Mouse (Mus musculus): ENCODE results near the gene Arhgef6. TPM values are rescaled to one million over a fixed set of nuclear protein-coding genes. Genes with fewer than 3 reads are reported as not detected.

Gene Arhgef6
- polyA plus RNA-seq, 1 experiment: 38.2 TPM

DNA sequence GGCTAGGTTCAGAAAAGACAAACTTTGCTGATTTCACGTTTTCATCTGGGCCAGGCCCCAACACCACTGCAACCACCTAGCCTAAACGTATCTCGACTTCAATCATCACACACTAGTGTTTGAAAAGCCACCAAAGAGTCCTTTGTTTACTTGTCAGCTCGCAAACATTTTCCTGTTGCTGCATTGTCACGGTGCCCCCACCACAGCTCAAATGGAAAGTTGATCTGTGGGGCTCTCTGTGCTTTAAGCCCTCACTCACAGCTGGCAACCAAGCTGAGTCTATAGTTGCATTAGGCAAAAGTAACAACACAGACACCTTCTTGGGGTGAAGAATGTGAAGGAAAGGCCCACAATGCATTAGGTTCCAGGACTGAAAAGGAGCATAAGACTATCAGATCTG lies 122.3 kb downstream of the Arhgef6 start:
- Histone ChIP-seq H3K4me3 (replicated peaks; ENCODE audit: extremely low read depth, low read depth, low read length) (no peak overlapping the region), H3K4me1 (ENCODE audit: control insufficient read depth, insufficient read depth, low read length) (no peaks in the 10 kb centered on the region)
- DNase-seq: no peak
- TF ChIP-seq CTCF (IDR thresholded peaks at IDR 0.05; ENCODE audit: insufficient read depth, low read length): no peak
- TF ChIP-seq POLR2A (IDR thresholded peaks at IDR 0.05; ENCODE audit: borderline replicate concordance, extremely low read depth, low read depth, low read length): no peak
- WGBS: 48% methylated on average over 5 of the region's 5 CpGs

DNA sequence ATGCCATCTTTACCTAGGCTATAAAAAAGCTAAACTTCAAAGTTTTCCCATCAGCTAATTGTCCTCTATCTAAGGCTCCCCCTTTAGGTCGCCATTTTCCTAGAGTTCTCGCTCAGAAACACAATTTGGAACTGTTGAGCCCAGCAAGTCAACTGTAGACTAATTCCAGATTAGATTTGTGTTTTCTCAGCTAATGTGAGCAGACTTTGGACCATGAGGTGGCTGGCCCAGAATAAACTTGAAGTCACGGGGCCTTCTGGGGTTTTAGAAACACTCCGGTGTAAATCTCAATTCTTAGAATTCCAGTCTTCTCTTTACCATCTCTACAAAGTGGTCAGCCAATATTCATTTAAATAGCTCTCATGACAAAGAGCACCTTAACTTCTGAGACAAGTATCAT lies 123.0 kb downstream of the Arhgef6 start:
- 88% methylated on average over 4 of the region's 4 CpGs for WGBS
- no peak for TF ChIP-seq CTCF (IDR thresholded peaks at IDR 0.05; ENCODE audit: insufficient read depth, low read length)
- TF ChIP-seq POLR2A (IDR thresholded peaks at IDR 0.05; ENCODE audit: borderline replicate concordance, extremely low read depth, low read depth, low read length): no peak
- Histone ChIP-seq H3K4me3 (replicated peaks; ENCODE audit: extremely low read depth, low read depth, low read length) (no peak overlapping the region), H3K4me1 (ENCODE audit: control insufficient read depth, insufficient read depth, low read length) (no peaks in the 10 kb centered on the region)
- no peak for DNase-seq

DNA sequence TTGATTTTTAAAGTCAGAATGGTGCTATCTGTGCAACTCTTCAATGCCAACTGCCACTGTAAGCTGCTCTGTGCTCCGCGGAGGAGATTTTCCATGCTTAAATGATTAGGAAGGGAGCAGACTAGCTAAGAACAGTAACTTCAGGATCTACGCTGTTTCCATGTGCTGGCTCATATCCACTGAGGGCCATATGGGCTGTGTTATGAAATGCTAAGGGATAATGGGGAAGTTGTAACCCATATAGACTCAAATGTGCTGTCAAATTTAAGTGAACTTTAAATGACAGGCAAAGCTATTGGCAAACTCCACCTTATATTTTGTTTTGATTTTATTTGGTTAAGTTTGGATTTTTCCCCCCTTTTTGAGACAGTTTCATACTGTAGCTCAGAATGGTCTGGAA lies 125.7 kb downstream of the Arhgef6 start:
- no peaks in the 10 kb centered on the region for H3K4me1 ChIP-seq (ENCODE audit: control insufficient read depth, insufficient read depth, low read length)
- TF ChIP-seq CTCF (IDR thresholded peaks at IDR 0.05; ENCODE audit: insufficient read depth, low read length): no peak
- TF ChIP-seq POLR2A (IDR thresholded peaks at IDR 0.05; ENCODE audit: borderline replicate concordance, extremely low read depth, low read depth, low read length): no peak
- 87% methylated on average over 3 of the region's 3 CpGs for WGBS
- no peak for DNase-seq
- H3K4me3 ChIP-seq (replicated peaks; ENCODE audit: extremely low read depth, low read depth, low read length): no peak overlapping the region

GRCm38 (mm10) chrX:57211876-57212275 lies 126.7 kb downstream of the Arhgef6 start, which contains the start of gene Cd40lg:
Gene Cd40lg (plus strand): TSS chrX:57212143.
- no peak for DNase-seq
- 88% methylated on average over 9 of the region's 9 CpGs for WGBS
- Histone ChIP-seq H3K4me1 (ENCODE audit: control insufficient read depth, insufficient read depth, low read length) (no peaks in the 10 kb centered on the region), H3K4me3 (replicated peaks; ENCODE audit: extremely low read depth, low read depth, low read length) (no peak within 1 kb of the TSS)
- TF ChIP-seq POLR2A (IDR thresholded peaks at IDR 0.05; ENCODE audit: borderline replicate concordance, extremely low read depth, low read depth, low read length) (no peak), CTCF (IDR thresholded peaks at IDR 0.05; ENCODE audit: insufficient read depth, low read length) (no peak)

GRCm38 (mm10) chrX:57210591-57210990 lies 127.9 kb downstream of the Arhgef6 start:
- no peak overlapping the region for H3K4me3 ChIP-seq (replicated peaks; ENCODE audit: extremely low read depth, low read depth, low read length)
- no peaks in the 10 kb centered on the region for H3K4me1 ChIP-seq (ENCODE audit: control insufficient read depth, insufficient read depth, low read length)
- 54% methylated on average over 1 of the region's 1 CpGs for WGBS
- DNase-seq: no peak
- no peak for TF ChIP-seq CTCF (IDR thresholded peaks at IDR 0.05; ENCODE audit: insufficient read depth, low read length)
- TF ChIP-seq POLR2A (IDR thresholded peaks at IDR 0.05; ENCODE audit: borderline replicate concordance, extremely low read depth, low read depth, low read length): no peak

DNA sequence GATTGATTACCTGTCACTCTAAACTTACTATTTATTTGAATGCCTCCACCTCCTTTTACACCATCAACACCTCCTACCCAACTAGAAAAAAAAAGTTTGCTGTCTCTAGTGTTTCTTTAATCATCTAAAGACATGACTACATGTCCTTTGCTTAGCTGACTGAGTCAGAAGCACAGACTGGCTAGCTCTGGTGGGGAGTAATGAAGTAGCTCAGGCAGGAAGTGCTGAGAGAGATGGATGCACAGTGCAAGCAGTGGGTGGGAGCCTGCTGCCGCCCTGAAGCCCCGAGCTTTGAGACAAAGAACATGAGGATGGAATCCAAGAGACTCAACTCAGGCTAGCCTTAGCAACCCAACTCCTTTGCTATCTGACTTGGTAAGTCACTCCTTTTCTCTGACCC lies 138.1 kb downstream of the Arhgef6 start:
- WGBS: 59% methylated on average over 2 of the region's 2 CpGs

DNA sequence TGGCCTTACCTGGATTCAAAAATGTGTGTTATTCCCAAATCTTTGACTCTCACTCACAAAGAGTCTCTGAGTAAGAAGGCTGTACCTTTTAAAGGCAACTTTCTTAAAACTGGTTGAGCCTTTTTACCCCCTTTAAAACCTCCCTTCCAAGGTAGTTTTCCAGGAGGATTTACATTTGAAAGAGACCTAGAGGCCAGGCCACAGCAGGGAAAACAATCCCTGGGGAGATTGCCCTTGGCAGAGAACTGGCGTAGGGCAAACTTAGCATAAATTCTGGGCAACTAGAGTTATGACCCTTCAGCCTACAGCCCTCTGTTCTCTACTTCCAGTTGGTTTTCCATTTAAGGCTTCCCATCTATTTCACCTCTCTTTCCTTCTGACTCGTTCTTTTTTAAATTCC lies 140.5 kb downstream of the Arhgef6 start:
- WGBS: 47% methylated on average over 2 of the region's 2 CpGs
- no peak for TF ChIP-seq CTCF (IDR thresholded peaks at IDR 0.05; ENCODE audit: insufficient read depth, low read length)
- TF ChIP-seq POLR2A (IDR thresholded peaks at IDR 0.05; ENCODE audit: borderline replicate concordance, extremely low read depth, low read depth, low read length): no peak
- H3K4me3 ChIP-seq (replicated peaks; ENCODE audit: extremely low read depth, low read depth, low read length): no peak overlapping the region
- DNase-seq: no peak
- H3K4me1 ChIP-seq (ENCODE audit: control insufficient read depth, insufficient read depth, low read length): no peaks in the 10 kb centered on the region

More for the DNA sequence above, 138.1 kb downstream of the Arhgef6 start:
- DNase-seq: no peak
- Histone ChIP-seq H3K4me1 (ENCODE audit: control insufficient read depth, insufficient read depth, low read length) (no peaks in the 10 kb centered on the region), H3K4me3 (replicated peaks; ENCODE audit: extremely low read depth, low read depth, low read length) (no peak overlapping the region)
- no peak for TF ChIP-seq POLR2A (IDR thresholded peaks at IDR 0.05; ENCODE audit: borderline replicate concordance, extremely low read depth, low read depth, low read length)
- TF ChIP-seq CTCF (IDR thresholded peaks at IDR 0.05; ENCODE audit: insufficient read depth, low read length): no peak

DNA sequence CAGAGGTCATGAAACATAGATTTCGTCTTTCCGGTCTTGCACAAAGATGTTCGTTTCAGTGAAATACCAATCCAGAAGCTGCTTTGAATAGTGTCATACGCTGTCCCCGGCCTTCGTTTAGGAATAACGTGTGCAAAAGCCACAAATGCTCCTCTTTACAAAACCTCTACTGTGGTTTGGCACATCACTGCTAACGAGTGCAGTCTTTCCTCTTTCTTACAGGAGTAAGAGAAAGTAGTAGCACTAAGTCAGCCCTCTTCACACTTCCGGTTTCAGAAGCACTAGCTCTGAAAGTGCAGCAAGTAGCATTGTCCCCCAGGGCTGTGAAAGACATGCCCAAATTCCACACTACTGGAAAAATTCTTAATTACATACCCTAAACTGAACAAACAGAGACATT lies 142.2 kb downstream of the Arhgef6 start:
- no peak for DNase-seq
- TF ChIP-seq CTCF (IDR thresholded peaks at IDR 0.05; ENCODE audit: insufficient read depth, low read length) (no peak), POLR2A (IDR thresholded peaks at IDR 0.05; ENCODE audit: borderline replicate concordance, extremely low read depth, low read depth, low read length) (no peak)
- WGBS: 69% methylated on average over 9 of the region's 9 CpGs
- H3K4me3 ChIP-seq (replicated peaks; ENCODE audit: extremely low read depth, low read depth, low read length): no peak overlapping the region
- no peaks in the 10 kb centered on the region for H3K4me1 ChIP-seq (ENCODE audit: control insufficient read depth, insufficient read depth, low read length)

- no peak for DNase-seq
- TF ChIP-seq CTCF (IDR thresholded peaks at IDR 0.05; ENCODE audit: insufficient read depth, low read length) (no peak), POLR2A (IDR thresholded peaks at IDR 0.05; ENCODE audit: borderline replicate concordance, extremely low read depth, low read depth, low read length) (no peak)
- H3K4me3 ChIP-seq (replicated peaks; ENCODE audit: extremely low read depth, low read depth, low read length): no peak overlapping the region
- H3K4me1 ChIP-seq (ENCODE audit: control insufficient read depth, insufficient read depth, low read length): no peaks in the 10 kb centered on the region
- WGBS: 69% methylated on average over 5 of the region's 5 CpGs
These were observed 149.2 kb downstream of the Arhgef6 start for GRCm38 (mm10) chrX:57189335-57189734.

DNA sequence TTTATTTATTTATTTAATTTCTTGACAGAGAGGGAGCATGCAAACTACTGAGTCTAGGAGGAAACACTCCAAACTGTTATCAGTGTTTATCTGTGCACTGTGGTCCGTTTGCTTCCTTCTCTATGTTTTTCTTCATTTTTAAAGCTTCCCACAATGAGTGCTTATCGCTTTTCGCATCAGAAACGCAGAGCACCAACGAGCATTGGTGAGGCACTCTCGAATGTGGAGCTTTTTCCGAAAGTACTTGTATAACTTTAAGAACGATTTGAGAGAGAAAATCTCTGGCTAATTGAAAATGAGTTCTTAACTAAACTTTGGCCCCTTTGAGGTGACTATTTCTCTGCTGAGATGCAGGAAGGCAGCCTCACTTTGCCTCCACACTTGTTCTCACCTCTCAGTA lies 151.2 kb downstream of the Arhgef6 start:
- H3K4me3 ChIP-seq (replicated peaks; ENCODE audit: extremely low read depth, low read depth, low read length): no peak overlapping the region
- no peak for DNase-seq
- no peaks in the 10 kb centered on the region for H3K4me1 ChIP-seq (ENCODE audit: control insufficient read depth, insufficient read depth, low read length)
- TF ChIP-seq CTCF (IDR thresholded peaks at IDR 0.05; ENCODE audit: insufficient read depth, low read length) (no peak), POLR2A (IDR thresholded peaks at IDR 0.05; ENCODE audit: borderline replicate concordance, extremely low read depth, low read depth, low read length) (no peak)
- WGBS: 70% methylated on average over 8 of the region's 8 CpGs
